Mouse (Mus musculus): ENCODE measurements around the gene Dbf4. TPM values are rescaled to one million over a fixed set of nuclear protein-coding genes. Genes with fewer than 3 reads are reported as not detected.

Dbf4 gene
- polyA plus RNA-seq (2017; shearing (Covaris generic)): 10 to 100 TPM; 31.3 to 32.6 TPM

DNA sequence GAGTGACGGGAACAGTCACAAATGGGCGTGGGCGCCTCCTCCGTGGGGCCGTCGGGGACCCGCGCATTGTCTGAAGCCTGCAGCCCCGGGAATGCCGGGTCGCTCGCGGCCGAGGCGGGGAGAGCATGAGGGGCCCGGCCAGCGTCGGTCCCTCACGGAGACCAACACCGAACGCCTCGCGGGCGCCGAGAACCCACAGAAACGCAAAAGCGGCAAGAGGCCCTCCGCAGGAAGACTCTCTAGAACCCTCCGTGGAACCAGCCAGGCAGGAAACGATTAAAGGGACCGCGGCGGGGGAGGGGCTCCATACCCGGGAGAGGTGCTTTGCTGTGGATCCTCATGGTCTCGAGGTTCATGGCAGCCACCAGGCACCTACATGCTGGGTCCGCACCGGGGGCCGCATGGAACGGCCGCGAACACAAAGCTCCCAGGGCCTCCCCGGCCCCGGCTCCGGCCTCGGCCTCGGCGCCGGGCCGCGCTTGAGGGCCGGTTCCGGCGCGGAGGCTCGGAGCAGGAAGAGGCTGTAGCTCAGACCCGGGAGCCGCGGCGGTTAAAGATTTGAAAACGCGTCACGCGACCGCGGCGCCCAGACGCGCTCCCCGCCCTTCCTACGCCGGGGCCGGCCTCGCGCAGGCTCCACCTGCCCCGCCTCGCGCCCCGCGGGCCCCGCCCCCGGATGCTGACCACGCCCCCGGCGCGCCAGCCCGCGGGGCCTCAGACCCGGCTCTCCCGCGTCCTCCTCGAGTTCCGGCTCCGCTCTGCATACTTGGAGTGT lies at the start of gene Dbf4, which contains the start of gene Slc25a40:
Dbf4 (minus strand) TSS at position 560 of the 775 bp plus-strand sequence.
Slc25a40 (plus strand) TSS at position 694 of the 775 bp plus-strand sequence.

DNA sequence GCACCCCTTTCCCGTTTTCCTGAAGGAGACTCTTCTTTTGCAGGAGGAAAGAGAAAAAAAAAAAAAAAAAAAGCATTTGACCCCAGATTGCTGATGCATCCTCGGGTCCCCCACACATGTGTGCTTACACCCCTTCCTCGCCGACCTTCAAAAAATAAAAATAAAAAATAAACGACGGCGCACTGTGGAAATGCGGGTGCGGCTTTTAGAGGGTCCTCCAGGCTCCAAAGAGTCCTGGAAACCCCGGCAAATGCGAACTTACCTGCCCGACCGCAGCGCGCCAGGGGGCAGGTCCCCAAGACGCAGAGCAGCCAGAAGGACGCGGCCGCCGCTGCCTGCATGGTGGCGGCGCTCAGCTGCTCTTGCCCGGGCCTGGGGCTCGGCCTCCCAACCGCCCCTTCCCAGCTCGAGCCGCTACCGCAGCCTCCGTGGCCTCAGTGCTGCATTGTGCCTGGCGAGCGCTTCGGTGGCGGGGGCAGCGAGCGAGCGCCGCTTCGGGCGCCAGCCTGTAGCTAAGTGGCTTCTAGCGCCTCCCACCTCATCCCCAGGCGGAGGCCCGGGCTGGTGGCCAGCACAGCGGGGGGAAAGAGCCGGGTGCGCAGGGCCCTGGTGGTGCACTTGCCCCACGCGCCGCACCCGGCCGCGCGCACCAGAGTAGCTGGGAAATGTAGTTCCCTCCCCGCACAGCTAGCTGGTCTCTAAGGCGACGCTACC lies 54.7 kb downstream of the Dbf4 start, which contains the start of gene Adam22:
Adam22 (minus strand) TSS at position 547 of the 714 bp plus-strand sequence.

Other genes starting within 250 kb of the Dbf4 start
- gene Adam22, start 54.6 kb downstream of the Dbf4 start, polyA plus RNA-seq (2017; shearing (Covaris generic)): 1 to 10 TPM in 1 of 2 experiments, under 1 TPM in 1; 0.67 to 1.0 TPM
- 10 to 100 TPM; 14.9 to 25.5 TPM for gene Slc25a40, start 134 bp upstream of the Dbf4 start, polyA plus RNA-seq (2017; shearing (Covaris generic))
- 10 to 100 TPM in 1 of 2 experiments, 1 to 10 TPM in 1; 6.4 to 16.0 TPM for gene Rundc3b, start 200.2 kb upstream of the Dbf4 start, polyA plus RNA-seq (2017; shearing (Covaris generic))
- 10 to 100 TPM in 1 of 2 experiments, 1 to 10 TPM in 1; 6.0 to 50.4 TPM for gene Abcb1a, start 237.4 kb upstream of the Dbf4 start, polyA plus RNA-seq (2017; shearing (Covaris generic))